Mouse (Mus musculus): ENCODE measurements around the gene Ccdc80.

DNA sequence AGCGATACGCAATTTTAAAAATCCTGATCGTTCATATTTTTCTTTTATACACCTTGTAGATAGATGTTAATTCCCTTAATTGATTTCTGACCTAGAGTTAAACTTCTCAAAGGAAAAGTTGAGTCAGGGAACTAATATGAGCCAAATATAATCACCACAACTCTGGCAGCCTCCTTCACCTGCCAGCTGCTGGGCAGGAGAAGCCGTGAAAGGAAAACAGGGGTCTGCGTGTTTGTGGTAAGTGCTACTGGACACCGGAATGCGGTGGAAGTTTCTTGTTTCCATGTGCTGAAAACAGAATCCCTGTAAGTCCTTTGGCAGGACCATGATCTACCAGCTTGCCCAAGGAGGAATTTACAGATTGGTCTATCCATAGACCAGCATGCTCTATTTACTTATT is 36.0 kb upstream of the Ccdc80 start:
- TF ChIP-seq CTCF (IDR thresholded peaks at IDR 0.05; ENCODE audit: low read depth) (no peak), EP300 (IDR thresholded peaks at IDR 0.05; ENCODE audit: low read depth) (no peak)
